Mouse (Mus musculus): ENCODE data around the gene Eif2d.
A peak's percentile ranks its signal among the peaks of the same experiment; 100 is the strongest.

The Eif2d gene

GRCm38 (mm10) chr1:131153018-131153629, at the start of gene Eif2d:
Eif2d (plus strand) TSS chr1:131153181.
- DNase-seq, result peak; percentile 86

- DNase-seq, result no peak
Measured at GRCm38 (mm10) chr1:131103776-131104424, 49.1 kb upstream of the Eif2d start.

- no peak for DNase-seq
Measured at GRCm38 (mm10) chr1:131107575-131108308, 45.2 kb upstream of the Eif2d start.

- no peak for DNase-seq
Measured at GRCm38 (mm10) chr1:131110525-131111106, 42.4 kb upstream of the Eif2d start.

- no peak for DNase-seq
Measured at GRCm38 (mm10) chr1:131112576-131112975, 40.4 kb upstream of the Eif2d start.

GRCm38 (mm10) chr1:131115932-131116331, 37.0 kb upstream of the Eif2d start:
- DNase-seq, result no peak

- peak; percentile 80 for DNase-seq
Measured at GRCm38 (mm10) chr1:131116430-131117011, 36.5 kb upstream of the Eif2d start.

- no peak for DNase-seq
Measured at GRCm38 (mm10) chr1:131118530-131118929, 34.5 kb upstream of the Eif2d start.

GRCm38 (mm10) chr1:131119026-131119425, 34.0 kb upstream of the Eif2d start:
- no peak for DNase-seq

- DNase-seq, result no peak
Measured at GRCm38 (mm10) chr1:131121987-131122386, 31.0 kb upstream of the Eif2d start.

- no peak for DNase-seq
Measured at GRCm38 (mm10) chr1:131123522-131124265, 29.3 kb upstream of the Eif2d start.

- peak; percentile 69 for DNase-seq
Measured at GRCm38 (mm10) chr1:131125987-131126744, 26.8 kb upstream of the Eif2d start.

- DNase-seq, result no peak
Measured at GRCm38 (mm10) chr1:131134231-131134630, 18.8 kb upstream of the Eif2d start.

- no peak for DNase-seq
Measured at GRCm38 (mm10) chr1:131134942-131135522, 17.9 kb upstream of the Eif2d start.

GRCm38 (mm10) chr1:131135960-131136629, 16.9 kb upstream of the Eif2d start:
- DNase-seq, result no peak

- DNase-seq, result no peak
Measured at GRCm38 (mm10) chr1:131137111-131137510, 15.9 kb upstream of the Eif2d start.

GRCm38 (mm10) chr1:131137717-131138118, 15.3 kb upstream of the Eif2d start:
- DNase-seq, result no peak

- DNase-seq, result peak; percentile 95
Measured at GRCm38 (mm10) chr1:131138191-131139016, 14.6 kb upstream of the Eif2d start, which contains the start of gene Dyrk3. Dyrk3 (minus strand) TSS chr1:131138340.

Measured in right cerebral cortex, postnatal 25 days (tissue).